ENCODE assay signal across 8 mouse cellular contexts in genomic region chr11:49710664-49711063, GRCm38 (mm10). TPM values are rescaled to one million over a fixed set of nuclear protein-coding genes. Genes with fewer than 3 reads are reported as not detected.
DNase-seq lines count a peak whose midpoint lies in the region; ATAC-seq lines count a peak whose summit lies in the region.

No protein-coding gene starts in this region.

- peaks cover 25% of the 10 kb centered on the region for H3K36me3 ChIP-seq in heart, embryonic 13.5 days
- H3K36me3 ChIP-seq in embryonic facial prominence, embryonic 10.5 days (replicated peaks) = peaks cover 46% of the 10 kb centered on the region
- H3K36me3 ChIP-seq in hindbrain, embryonic 14.5 days (replicated peaks; ENCODE audit: control insufficient read depth, insufficient read depth) = peaks cover 5% of the 10 kb centered on the region
- peaks cover 47% of the 10 kb centered on the region for H3K36me3 ChIP-seq in midbrain, embryonic 10.5 days

- DNase-seq in heart, postnatal 4 days = no peak
- DNase-seq in embryonic facial prominence, embryonic 10.5 days (ENCODE audit: low spot score) = no peak
- DNase-seq in hindbrain, embryonic 14.5 days (ENCODE audit: low spot score) = no peak
- no peak for DNase-seq in midbrain, embryonic 10.5 days (ENCODE audit: low spot score)
- DNase-seq in spleen, adult 12 weeks (ENCODE audit: low spot score) = no peak
- DNase-seq in embryo, embryonic 9.5 days (ENCODE audit: extremely low spot score) = no peak

- H3K4me3 ChIP-seq in heart, embryonic 13.5 days = peak overlapping the region; percentile 98
- H3K4me3 ChIP-seq in embryonic facial prominence, embryonic 10.5 days = peak overlapping the region; percentile 99
- peak overlapping the region; percentile 100 for H3K4me3 ChIP-seq in hindbrain, embryonic 14.5 days (replicated peaks; ENCODE audit: low read length)
- H3K4me3 ChIP-seq in midbrain, embryonic 10.5 days = peak overlapping the region; percentile 96

- WGBS in heart, embryonic 13.5 days = 74% methylated on average over 2 of the region's 2 CpGs
- WGBS in embryonic facial prominence, embryonic 10.5 days = 88% methylated on average over 2 of the region's 2 CpGs
- 77% methylated on average over 2 of the region's 2 CpGs for WGBS in hindbrain, embryonic 14.5 days
- WGBS in midbrain, embryonic 10.5 days = 90% methylated on average over 2 of the region's 2 CpGs

- H3K9ac ChIP-seq in heart, embryonic 13.5 days = peak overlapping the region; percentile 99; the same call in 1 of the 2 replicates
- H3K9ac ChIP-seq in hindbrain, embryonic 14.5 days = peak overlapping the region; percentile 99; the same call in 1 of the 2 replicates

- H3K27ac ChIP-seq in heart, embryonic 13.5 days (replicated peaks) = no peak overlapping the region
- no peak overlapping the region for H3K27ac ChIP-seq in embryonic facial prominence, embryonic 10.5 days (replicated peaks)
- H3K27ac ChIP-seq in hindbrain, embryonic 14.5 days = no peak overlapping the region
- no peak overlapping the region for H3K27ac ChIP-seq in midbrain, embryonic 10.5 days (replicated peaks)

- H3K9me3 ChIP-seq in heart, embryonic 13.5 days = no peaks in the 10 kb centered on the region
- H3K9me3 ChIP-seq in embryonic facial prominence, embryonic 10.5 days = no peaks in the 10 kb centered on the region
- no peaks in the 10 kb centered on the region for H3K9me3 ChIP-seq in hindbrain, embryonic 14.5 days (ENCODE audit: control insufficient read depth, low read length)
- no peaks in the 10 kb centered on the region for H3K9me3 ChIP-seq in midbrain, embryonic 10.5 days (replicated peaks)

- H3K4me1 ChIP-seq in heart, embryonic 13.5 days = peaks cover 56% of the 10 kb centered on the region
- peaks cover 35% of the 10 kb centered on the region for H3K4me1 ChIP-seq in embryonic facial prominence, embryonic 10.5 days
- peaks cover 31% of the 10 kb centered on the region for H3K4me1 ChIP-seq in hindbrain, embryonic 14.5 days (replicated peaks; ENCODE audit: control insufficient read depth, insufficient read depth, low read length)
- H3K4me1 ChIP-seq in midbrain, embryonic 10.5 days = peaks cover 40% of the 10 kb centered on the region

- ATAC-seq in heart, embryonic 13.5 days (ENCODE audit: extremely low read depth, insufficient number of reproducible peaks, low FRiP score, low TSS enrichment) = no peak
- no peak for ATAC-seq in hindbrain, embryonic 14.5 days (ENCODE audit: low FRiP score)
- no peak for ATAC-seq in frontal cortex, adult (ENCODE audit: low TSS enrichment)

- no peaks in the 10 kb centered on the region for H3K27me3 ChIP-seq in heart, embryonic 13.5 days (replicated peaks)
- no peaks in the 10 kb centered on the region for H3K27me3 ChIP-seq in embryonic facial prominence, embryonic 10.5 days (replicated peaks; ENCODE audit: low read depth, poor library complexity, severe bottlenecking)
- H3K27me3 ChIP-seq in hindbrain, embryonic 14.5 days (ENCODE audit: control insufficient read depth, insufficient read depth, low read length) = no peaks in the 10 kb centered on the region
- H3K27me3 ChIP-seq in midbrain, embryonic 10.5 days (ENCODE audit: low read depth, poor library complexity, severe bottlenecking) = no peaks in the 10 kb centered on the region

- H3K4me2 ChIP-seq in heart, embryonic 13.5 days = peak overlapping the region; percentile 84
- H3K4me2 ChIP-seq in hindbrain, embryonic 14.5 days (replicated peaks) = peak overlapping the region; percentile 78

RNA-seq across cellular contexts. Expression of gene Cnot6, which starts 1.9 kb away (rescaled TPM):
- 36.8 and 38.2 TPM in 2 replicates for polyA plus RNA-seq in heart, embryonic 13.5 days (2015; fragmentation: Nextera tagmentation; extraction: Ambion mirVana)
- 10 to 100 TPM; 64.2 to 67.9 TPM for total RNA-seq in heart, postnatal 4 days (2021)
- 60.7 and 61.7 TPM in 2 replicates for polyA plus RNA-seq in embryonic facial prominence, embryonic 10.5 days (2016; fragmentation: Nextera tagmentation; extraction: Ambion mirVana)
- polyA plus RNA-seq in hindbrain, embryonic 14.5 days (2014; fragmentation: Nextera tagmentation; extraction: Ambion mirVana) = 40.1 and 42.1 TPM in 2 replicates
- 57.8 and 58.3 TPM in 2 replicates for polyA plus RNA-seq in midbrain, embryonic 10.5 days (2016; fragmentation: Nextera tagmentation; extraction: Ambion mirVana)

RNA-seq across cellular contexts. Expression of gene Scgb3a1, which starts 47.3 kb away (rescaled TPM):
- 0.44 TPM in 1 of 2 replicates, not detected in the other for polyA plus RNA-seq in heart, embryonic 13.5 days (2015; fragmentation: Nextera tagmentation; extraction: Ambion mirVana)
- not detected for total RNA-seq in heart, postnatal 4 days (2021)
- polyA plus RNA-seq in embryonic facial prominence, embryonic 10.5 days (2016; fragmentation: Nextera tagmentation; extraction: Ambion mirVana) = not detected in 2 replicates
- polyA plus RNA-seq in hindbrain, embryonic 14.5 days (2014; fragmentation: Nextera tagmentation; extraction: Ambion mirVana) = not detected in 2 replicates
- polyA plus RNA-seq in midbrain, embryonic 10.5 days (2016; fragmentation: Nextera tagmentation; extraction: Ambion mirVana) = not detected in 2 replicates
